Mouse (Mus musculus) heart, embryonic 13.5 days (tissue): Measurements from ENCODE around the gene Abca8a. TPM values are rescaled to one million over a fixed set of nuclear protein-coding genes. Genes with fewer than 3 reads are reported as not detected.
"Not testable (repeated sequence)": the region's sequence is repeated elsewhere in the genome, so short reads cannot be mapped to it uniquely, and the experiment has no call there.

Experiments
- ATAC-seq: fragments of 200-750 bp; cut with Nextera tagmentation; 2 replicates; pipeline ENCODE4 v1.8.0; 2017; ENCODE audit warnings: moderate TSS enrichment; ENCODE audit not compliant: insufficient number of reproducible peaks, low FRiP score, low TSS enrichment; ENCODE audit errors: extremely low read depth
- H3K27ac ChIP-seq: fragments of 300-500 bp; sonication (generic); replicated peaks from 2 replicates; pipeline ENCODE4 v1.5.1; 2015; ENCODE audit warnings: moderate library complexity, mild to moderate bottlenecking, inconsistent platforms
- H3K27me3 ChIP-seq: fragments of 300-500 bp; sonication (generic); replicated peaks from 2 replicates; pipeline ENCODE4 v1.6.1; 2015; ENCODE audit warnings: mild to moderate bottlenecking, inconsistent platforms
- H3K36me3 ChIP-seq: fragments of 300-500 bp; sonication (generic); 2 replicates; pipeline ENCODE4 v1.6.1; 2015; ENCODE audit warnings: mild to moderate bottlenecking, inconsistent platforms
- H3K4me1 ChIP-seq: fragments of 300-500 bp; sonication (generic); 2 replicates; pipeline ENCODE4 v1.6.1; 2015; ENCODE audit warnings: inconsistent platforms
- H3K4me2 ChIP-seq: fragments of 300-500 bp; sonication (generic); 2 replicates; pipeline ENCODE4 v1.6.1; 2015; ENCODE audit warnings: inconsistent platforms, mild to moderate bottlenecking, moderate library complexity
- H3K4me3 ChIP-seq: fragments of 300-500 bp; sonication (generic); 2 replicates; pipeline ENCODE4 v1.5.1; 2015; ENCODE audit warnings: moderate library complexity, mild to moderate bottlenecking, inconsistent platforms
- H3K9ac ChIP-seq: fragments of 300-500 bp; sonication (generic); 2 replicates; pipeline ENCODE4 v1.6.1; 2015; ENCODE audit warnings: inconsistent platforms, mild to moderate bottlenecking, moderate library complexity
- H3K9me3 ChIP-seq: fragments of 300-500 bp; sonication (generic); 2 replicates; pipeline ENCODE4 v1.6.1; 2016; ENCODE audit warnings: inconsistent platforms
- WGBS: fragments of 180-500 bp; shearing (Covaris S2); methylation state at CpG from one replicate; pipeline ENCODE4 v1.1.7; 2015; ENCODE audit warnings: mixed read lengths; 5-methylcytosine and 5-hydroxymethylcytosine counted together
- polyA plus RNA-seq: library from polyadenylated mRNA; unstranded; fragments of >200 nt; fragmentation: Nextera tagmentation; extraction: Ambion mirVana; gene quantifications from 2 replicates; pipeline ENCODE4 v1.2.1, GENCODE M21; 2015

Abca8a gene
- polyA plus RNA-seq, 1 experiment from 2014 or later, result 0.98 TPM

- H3K9ac ChIP-seq, H3K4me3 ChIP-seq, H3K27me3 ChIP-seq, H3K36me3 ChIP-seq, H3K27ac ChIP-seq, H3K4me1 ChIP-seq, H3K9me3 ChIP-seq, H3K4me2 ChIP-seq, ATAC-seq: not testable (repeated sequence)
- 55% methylated on average over 10 of the region's 11 CpGs for WGBS
Measured at GRCm38 (mm10) chr11:109987460-109988072, 108.2 kb downstream of the Abca8a start.

- Histone ChIP-seq H3K9ac (no peak overlapping the region), H3K27me3 (no peaks in the 10 kb centered on the region), H3K4me1 (no peaks in the 10 kb centered on the region), H3K36me3 (peaks cover 5% of the 10 kb centered on the region), H3K27ac (no peak overlapping the region), H3K4me2 (no peak overlapping the region), H3K9me3 (no peaks in the 10 kb centered on the region), H3K4me3 (no peak overlapping the region)
- ATAC-seq, result no peak
- 83% methylated on average over 2 of the region's 2 CpGs for WGBS
Measured at GRCm38 (mm10) chr11:109981872-109982271, 113.9 kb downstream of the Abca8a start.

Other genes starting within 250 kb of the Abca8a start
- 0.45 and 0.51 TPM in 2 replicates for gene Abca8b, start 100.1 kb downstream of the Abca8a start, polyA plus RNA-seq
- 1.7 and 2.0 TPM in 2 replicates for gene Abca9, start 72.2 kb upstream of the Abca8a start, polyA plus RNA-seq
- gene Abca6, start 155.8 kb upstream of the Abca8a start, polyA plus RNA-seq, result 0.71 and 0.75 TPM in 2 replicates
- 1.8 and 1.9 TPM in 2 replicates for gene Abca5, start 241.7 kb upstream of the Abca8a start, polyA plus RNA-seq